ENCODE assay signal across 8 mouse cellular contexts in genomic region chr17:29263417-29263816, GRCm38 (mm10). TPM values are rescaled to one million over a fixed set of nuclear protein-coding genes. Genes with fewer than 3 reads are reported as not detected.
DNase-seq lines count a peak whose midpoint lies in the region; ATAC-seq and TF ChIP-seq lines count a peak whose summit lies in the region.

No protein-coding gene starts in this region.

- TF ChIP-seq EP300 in heart, adult 2 months (IDR thresholded peaks at IDR 0.05; ENCODE audit: insufficient read depth, low read depth, low read length): no peak

- 0 out of 2 replicates have a peak, but pooled peaks cover 1% of the 10 kb centered on the region for H3K4me1 ChIP-seq in heart, adult 2 months (ENCODE audit: control insufficient read depth, insufficient read depth, low read length)
- peaks cover 47% of the 10 kb centered on the region for H3K4me1 ChIP-seq in forebrain, embryonic 13.5 days
- peaks cover 75% of the 10 kb centered on the region for H3K4me1 ChIP-seq in liver, embryonic 15.5 days (replicated peaks)

- no peaks in the 10 kb centered on the region for H3K27me3 ChIP-seq in heart, adult 2 months (ENCODE audit: control insufficient read depth, insufficient read depth, low read length)
- no peaks in the 10 kb centered on the region for H3K27me3 ChIP-seq in forebrain, embryonic 13.5 days
- no peaks in the 10 kb centered on the region for H3K27me3 ChIP-seq in liver, embryonic 15.5 days

- ATAC-seq in forebrain, embryonic 13.5 days: peak; percentile 46
- ATAC-seq in liver, embryonic 15.5 days (ENCODE audit: insufficient read depth): no peak; the same call in 1 of the 2 replicates

- TF ChIP-seq CTCF in heart, adult 2 months (IDR thresholded peaks at IDR 0.05): no peak

- H3K4me3 ChIP-seq in heart, adult 2 months: peak overlapping the region; percentile 90
- H3K4me3 ChIP-seq in forebrain, embryonic 13.5 days: peak overlapping the region; percentile 87
- peak overlapping the region; percentile 96 for H3K4me3 ChIP-seq in liver, embryonic 15.5 days (replicated peaks)

- H3K9me3 ChIP-seq in forebrain, embryonic 13.5 days (replicated peaks): no peaks in the 10 kb centered on the region
- no peaks in the 10 kb centered on the region for H3K9me3 ChIP-seq in liver, embryonic 15.5 days (replicated peaks)

- peak overlapping the region; percentile 98 for H3K27ac ChIP-seq in heart, adult 2 months
- H3K27ac ChIP-seq in forebrain, embryonic 13.5 days: peak overlapping the region; percentile 99
- H3K27ac ChIP-seq in liver, embryonic 15.5 days (replicated peaks): peak overlapping the region; percentile 97

- peak overlapping the region; percentile 90 for H3K9ac ChIP-seq in heart, adult 2 months (ENCODE audit: low read depth, low read length)
- H3K9ac ChIP-seq in forebrain, embryonic 13.5 days: peak overlapping the region; percentile 87
- peak overlapping the region; percentile 93 for H3K9ac ChIP-seq in liver, embryonic 15.5 days

- intact Hi-C loops in heart, adult 2 months (cut with DNase I): no loop called here
- intact Hi-C loops in heart, postnatal 10 days (cut with DNase I): no loop called here
- intact Hi-C loops in gastrocnemius, postnatal 14 days (cut with DNase I; ENCODE audit: low total_unique reads): loop anchor here (5.0 kb wide), 1 partner anchor 249 kb away; no protein-coding TSS in a partner anchor

- no peaks in the 10 kb centered on the region for H3K79me2 ChIP-seq in heart, adult 2 months (replicated peaks; ENCODE audit: control insufficient read depth, insufficient read depth, low read length)

- under 1% methylated on average over 14 of the region's 14 CpGs for WGBS in heart, adult 2 months
- 1% methylated on average over 14 of the region's 14 CpGs for WGBS in forebrain, embryonic 13.5 days
- WGBS in liver, embryonic 15.5 days (ENCODE audit: insufficient replicate concordance): under 1% methylated on average over 14 of the region's 14 CpGs

- H3K36me3 ChIP-seq in heart, adult 2 months (ENCODE audit: control insufficient read depth, insufficient read depth, low read length): peaks cover 2% of the 10 kb centered on the region; the same call in 1 of the 2 replicates
- H3K36me3 ChIP-seq in forebrain, embryonic 13.5 days (ENCODE audit: poor library complexity, severe bottlenecking): peaks cover 30% of the 10 kb centered on the region
- H3K36me3 ChIP-seq in liver, embryonic 15.5 days (replicated peaks): peaks cover 39% of the 10 kb centered on the region

- DNase-seq in heart, adult 2 months: no peak
- DNase-seq in heart, postnatal 10 days: no peak
- DNase-seq in 3T3-L1 (ENCODE audit: low read depth, low spot score): peak; percentile 34
- no peak for DNase-seq in cerebellum, postnatal 4 days (ENCODE audit: low spot score in 2 of 2)
- DNase-seq in gastrocnemius, postnatal 14 days: no peak
- no peak for DNase-seq in gastrocnemius, adult 8-10 months (ENCODE audit: low spot score in 2 of 2)

- no peak for TF ChIP-seq POLR2A in heart, adult 2 months (IDR thresholded peaks at IDR 0.05; ENCODE audit: insufficient read depth, low read depth, low read length)

- peak overlapping the region; percentile 80 for H3K4me2 ChIP-seq in forebrain, embryonic 13.5 days
- peak overlapping the region; percentile 82 for H3K4me2 ChIP-seq in liver, embryonic 15.5 days

RNA-seq across cellular contexts. Expression of gene Ppil1, which starts 0.6 kb away (rescaled TPM):
- 10 to 100 TPM; 28.4 to 31.1 TPM for total RNA-seq in heart, adult 2 months (2021)
- 33.2 and 41.7 TPM in 2 replicates for polyA plus RNA-seq in heart, adult 2 months (2012; rRNA removed)
- 10 to 100 TPM; 31.2 to 34.1 TPM for total RNA-seq in heart, postnatal 10 days (2021)
- polyA plus RNA-seq in forebrain, embryonic 13.5 days (2015; fragmentation: Nextera tagmentation; extraction: Ambion mirVana): 151 and 157 TPM in 2 replicates
- polyA plus RNA-seq in liver, embryonic 15.5 days (2015; fragmentation: Nextera tagmentation; extraction: Ambion mirVana): 86.2 and 92.9 TPM in 2 replicates
- 1 to 10 TPM; 8.4 to 9.7 TPM for total RNA-seq in gastrocnemius, postnatal 14 days (2021)
- 1 to 10 TPM; 4.8 to 8.3 (median 6.7) TPM for total RNA-seq in gastrocnemius, adult 8-10 months (2022)

RNA-seq across cellular contexts. Expression of gene BC004004, which starts 5.2 kb away (rescaled TPM):
- total RNA-seq in heart, adult 2 months (2021): 100 to 1,000 TPM; 264 to 318 TPM
- polyA plus RNA-seq in heart, adult 2 months (2012; rRNA removed): 184 and 264 TPM in 2 replicates
- total RNA-seq in heart, postnatal 10 days (2021): 100 to 1,000 TPM; 193 to 194 TPM
- polyA plus RNA-seq in forebrain, embryonic 13.5 days (2015; fragmentation: Nextera tagmentation; extraction: Ambion mirVana): 78.7 and 83.5 TPM in 2 replicates
- polyA plus RNA-seq in liver, embryonic 15.5 days (2015; fragmentation: Nextera tagmentation; extraction: Ambion mirVana): 62.7 and 69.9 TPM in 2 replicates
- 100 to 1,000 TPM; 115 TPM for total RNA-seq in gastrocnemius, postnatal 14 days (2021)
- total RNA-seq in gastrocnemius, adult 8-10 months (2022): 100 to 1,000 TPM; 107 to 140 (median 126) TPM

RNA-seq across cellular contexts. Expression of gene Cpne5, which starts 25.4 kb away (rescaled TPM):
- total RNA-seq in heart, adult 2 months (2021): 1 to 10 TPM; 4.4 to 5.2 TPM
- polyA plus RNA-seq in heart, adult 2 months (2012; rRNA removed): 10.7 and 11.2 TPM in 2 replicates
- 1 to 10 TPM; 2.7 to 5.7 TPM for total RNA-seq in heart, postnatal 10 days (2021)
- 13.0 and 18.3 TPM in 2 replicates for polyA plus RNA-seq in forebrain, embryonic 13.5 days (2015; fragmentation: Nextera tagmentation; extraction: Ambion mirVana)
- 0.05 and 0.12 TPM in 2 replicates for polyA plus RNA-seq in liver, embryonic 15.5 days (2015; fragmentation: Nextera tagmentation; extraction: Ambion mirVana)
- under 1 TPM; 0.07 to 0.39 TPM for total RNA-seq in gastrocnemius, postnatal 14 days (2021)
- total RNA-seq in gastrocnemius, adult 8-10 months (2022): not detected

RNA-seq across cellular contexts. Expression of gene Pi16, which starts 54.1 kb away (rescaled TPM):
- 10 to 100 TPM; 24.1 to 40.7 TPM for total RNA-seq in heart, adult 2 months (2021)
- 63.1 and 73.5 TPM in 2 replicates for polyA plus RNA-seq in heart, adult 2 months (2012; rRNA removed)
- 10 to 100 TPM; 26.9 to 33.9 TPM for total RNA-seq in heart, postnatal 10 days (2021)
- polyA plus RNA-seq in forebrain, embryonic 13.5 days (2015; fragmentation: Nextera tagmentation; extraction: Ambion mirVana): 1.5 and 1.7 TPM in 2 replicates
- 1.9 and 2.4 TPM in 2 replicates for polyA plus RNA-seq in liver, embryonic 15.5 days (2015; fragmentation: Nextera tagmentation; extraction: Ambion mirVana)
- total RNA-seq in gastrocnemius, postnatal 14 days (2021): 10 to 100 TPM; 25.4 to 37.9 TPM
- total RNA-seq in gastrocnemius, adult 8-10 months (2022): 10 to 100 TPM; 12.3 to 27.4 (median 16.7) TPM
